Mouse (Mus musculus) liver, embryonic 14.5 days (tissue): ENCODE data around the gene Fam181b. TPM values are rescaled to one million over a fixed set of nuclear protein-coding genes. Genes with fewer than 3 reads are reported as not detected.

Source experiments
- ATAC-seq: fragments of 200-750 bp; cut with Nextera tagmentation; 2 replicates; pipeline ENCODE4 v1.8.0; 2017; ENCODE audit warnings: moderate number of reproducible peaks, mild to moderate bottlenecking, moderate library complexity; ENCODE audit not compliant: insufficient read depth
- DNase-seq, 3 experiments: peaks; one replicate each; pipeline ENCODE4 v3.0.0-alpha.2; 2012 to 2013; ENCODE audit warnings: low read depth in 3 of 3, low spot score in 3 of 3
- H3K27ac ChIP-seq: fragments of 300-500 bp; sonication (generic); 2 replicates; pipeline ENCODE4 v1.5.1; 2014; ENCODE audit warnings: moderate library complexity, mild to moderate bottlenecking, control low read depth, inconsistent platforms
- H3K27me3 ChIP-seq: fragments of 300-500 bp; sonication (generic); 2 replicates; pipeline ENCODE4 v1.6.1; 2014; ENCODE audit warnings: mild to moderate bottlenecking, low read length, moderate library complexity; ENCODE audit not compliant: control insufficient read depth, insufficient read depth
- H3K36me3 ChIP-seq: fragments of 300-500 bp; sonication (generic); replicated peaks from 2 replicates; pipeline ENCODE4 v1.6.1; 2014; ENCODE audit warnings: low read depth; ENCODE audit not compliant: control insufficient read depth, insufficient read depth
- H3K4me1 ChIP-seq, 2 experiments: fragments of 200-500 bp in 1 of 2; fragments of 300-500 bp in 1 of 2; sonication (generic) in 1 of 2; replicated peaks; 2 replicates each; pipeline ENCODE4 v1.6.1; 2012 to 2014; ENCODE audit warnings: antibody characterized with exemption in 1 of 2, inconsistent platforms in 1 of 2, low read length in 1 of 2; ENCODE audit not compliant: control insufficient read depth in 2 of 2, insufficient read depth in 2 of 2
- H3K4me2 ChIP-seq: fragments of 300-500 bp; sonication (generic); 2 replicates; pipeline ENCODE4 v1.6.1; 2014; ENCODE audit warnings: low read depth, mild to moderate bottlenecking, control low read depth, moderate library complexity
- H3K4me3 ChIP-seq, 2 experiments: fragments of 200-500 bp in 1 of 2; fragments of 300-500 bp in 1 of 2; sonication (generic) in 1 of 2; 2 replicates each; pipeline ENCODE4 v1.5.1; 2012 to 2014; ENCODE audit warnings: low read depth in 2 of 2, low read length in 2 of 2, mild to moderate bottlenecking in 2 of 2, control low read depth in 1 of 2, inconsistent platforms in 1 of 2, moderate library complexity in 1 of 2; ENCODE audit not compliant: insufficient read depth in 1 of 2
- H3K9ac ChIP-seq: fragments of 300-500 bp; sonication (generic); replicated peaks from 2 replicates; pipeline ENCODE4 v1.6.1; 2014; ENCODE audit warnings: mild to moderate bottlenecking, control low read depth, moderate library complexity
- H3K9me3 ChIP-seq: fragments of 300-500 bp; sonication (generic); 2 replicates; pipeline ENCODE4 v1.6.1; 2016; ENCODE audit warnings: low read length, mixed read lengths; ENCODE audit not compliant: control insufficient read depth
- CTCF ChIP-seq: IDR thresholded peaks from 2 replicates; pipeline ENCODE4 v1.5.1; 2016; ENCODE audit warnings: antibody characterized with exemption, low read depth, control low read depth
- EP300 ChIP-seq: IDR thresholded peaks from 2 replicates; pipeline ENCODE4 v1.6.1; 2016; ENCODE audit warnings: antibody characterized with exemption, low read depth
- WGBS: fragments of 180-500 bp; shearing (Covaris S2); extraction: QIAGEN DNeasy Blood & Tissue Kit; methylation state at CpG from one replicate; pipeline ENCODE4 v1.1.7; 2014; ENCODE audit not compliant: insufficient replicate concordance; 5-methylcytosine and 5-hydroxymethylcytosine counted together
- polyA plus RNA-seq, 2 experiments: library from polyadenylated mRNA; depleted of rRNA in 1 of 2; stranded (reverse) in 1 of 2; unstranded in 1 of 2; fragments of >200 nt; fragmentation: Nextera tagmentation in 1 of 2; extraction: Ambion mirVana in 1 of 2; gene quantifications; 2 replicates each; pipeline versions ENCODE4 v1.2.1 to v1.2.3; 2012 to 2014

Fam181b gene
- polyA plus RNA-seq (2012; rRNA removed), result 0.06 TPM in 2 replicates
- not detected in 2 replicates for polyA plus RNA-seq (2014; fragmentation: Nextera tagmentation; extraction: Ambion mirVana)

GRCm38 (mm10) chr7:93079785-93080730 lies at the start of gene Fam181b:
Gene Fam181b, plus strand, starts transcription at chr7:93079865.
- under 1% methylated on average over 96 of the region's 96 CpGs for WGBS
- peak within 1 kb of the TSS; percentile 18 for H3K4me3 ChIP-seq
- peak; percentile 43; the same call in 1 of the 2 replicates for ATAC-seq
- H3K27me3 ChIP-seq, result peaks cover 30% of the 10 kb centered on the region
- H3K27ac ChIP-seq, result no peak within 1 kb of the TSS
- DNase-seq, result no peak
- no peak within 1 kb of the TSS for H3K9ac ChIP-seq
- H3K4me1 ChIP-seq, result no peaks in the 10 kb centered on the region
- TF ChIP-seq EP300 (no peak), CTCF (no peak)
- no peaks in the 10 kb centered on the region for H3K9me3 ChIP-seq
- H3K36me3 ChIP-seq, result no peaks in the 10 kb centered on the region
- H3K4me2 ChIP-seq, result peak within 1 kb of the TSS; percentile 59

GRCm38 (mm10) chr7:93037763-93038471 lies 41.7 kb upstream of the Fam181b start:
- Histone ChIP-seq H3K27me3 (no peaks in the 10 kb centered on the region), H3K4me2 (no peak overlapping the region), H3K27ac (no peak overlapping the region), H3K9me3 (no peaks in the 10 kb centered on the region), H3K4me3 (no peak overlapping the region), H3K9ac (no peak overlapping the region), H3K36me3 (no peaks in the 10 kb centered on the region), H3K4me1 (no peaks in the 10 kb centered on the region)
- no peak for TF ChIP-seq CTCF
- TF ChIP-seq EP300, result no peak
- DNase-seq (no peak), ATAC-seq (no peak)
- WGBS, result 52% methylated on average over 5 of the region's 5 CpGs

- no peaks in the 10 kb centered on the region for H3K9me3 ChIP-seq
- no peak overlapping the region for H3K4me3 ChIP-seq
- H3K9ac ChIP-seq, result no peak overlapping the region
- H3K4me2 ChIP-seq, result no peak overlapping the region
- no peaks in the 10 kb centered on the region for H3K4me1 ChIP-seq
- H3K36me3 ChIP-seq, result no peaks in the 10 kb centered on the region
- no peak overlapping the region for H3K27ac ChIP-seq
- no peak for TF ChIP-seq EP300
- no peak for TF ChIP-seq CTCF
- DNase-seq (no peak), ATAC-seq (no peak)
- WGBS, result 24% methylated on average over 1 of the region's 1 CpGs
- no peaks in the 10 kb centered on the region for H3K27me3 ChIP-seq
These were observed 41.2 kb upstream of the Fam181b start for GRCm38 (mm10) chr7:93038472-93038828.

GRCm38 (mm10) chr7:93039542-93039941 lies 40.1 kb upstream of the Fam181b start:
- TF ChIP-seq CTCF, result no peak
- no peak for TF ChIP-seq EP300
- 25% methylated on average over 3 of the region's 3 CpGs for WGBS
- Histone ChIP-seq H3K9ac (no peak overlapping the region), H3K36me3 (no peaks in the 10 kb centered on the region), H3K27ac (no peak overlapping the region), H3K4me1 (no peaks in the 10 kb centered on the region; a peak in 1 of 4 replicates), H3K9me3 (no peaks in the 10 kb centered on the region), H3K4me3 (no peak overlapping the region), H3K4me2 (no peak overlapping the region), H3K27me3 (no peaks in the 10 kb centered on the region)
- DNase-seq (no peak), ATAC-seq (no peak)

- Histone ChIP-seq H3K9ac (no peak overlapping the region), H3K4me1 (no peaks in the 10 kb centered on the region; a peak in 1 of 4 replicates), H3K4me2 (no peak overlapping the region), H3K27me3 (no peaks in the 10 kb centered on the region), H3K9me3 (no peaks in the 10 kb centered on the region), H3K4me3 (no peak overlapping the region), H3K36me3 (no peaks in the 10 kb centered on the region), H3K27ac (no peak overlapping the region)
- DNase-seq (no peak), ATAC-seq (no peak)
- 3% methylated on average over 3 of the region's 3 CpGs for WGBS
- no peak for TF ChIP-seq CTCF
- no peak for TF ChIP-seq EP300
These were observed 35.3 kb upstream of the Fam181b start for GRCm38 (mm10) chr7:93044359-93044758.
